Mouse (Mus musculus) hindbrain, embryonic 11.5 days (tissue): ENCODE measurements at regions not wholly inside any gene's neighbourhood (a gene's known extent, or its start where the extent isn't known, plus 50 kb on each side); places are given as distances from the start of the nearest gene placed in this dataset.

Experiments
- ATAC-seq: fragments of 200-750 bp; cut with Nextera tagmentation; 2 replicates; pipeline ENCODE4 v1.8.0; 2017; ENCODE audit warnings: mild to moderate bottlenecking, moderate TSS enrichment, moderate library complexity; ENCODE audit not compliant: low FRiP score
- DNase-seq: peaks from one replicate; pipeline ENCODE4 v3.0.0-alpha.2; 2015; ENCODE audit warnings: low spot score
- H3K27ac ChIP-seq: fragments of 300-500 bp; sonication (generic); 2 replicates; pipeline ENCODE4 v1.5.1; 2014; ENCODE audit warnings: mild to moderate bottlenecking, low read depth, low read length
- H3K27me3 ChIP-seq: fragments of 300-500 bp; sonication (generic); 2 replicates; pipeline ENCODE4 v1.6.1; 2014; ENCODE audit warnings: mild to moderate bottlenecking, low read length, moderate library complexity, mixed read lengths; ENCODE audit not compliant: control insufficient read depth, insufficient read depth
- H3K36me3 ChIP-seq: fragments of 300-500 bp; sonication (generic); 2 replicates; pipeline ENCODE4 v1.6.1; 2014; ENCODE audit warnings: mild to moderate bottlenecking, low read length, moderate library complexity, mixed read lengths; ENCODE audit not compliant: control insufficient read depth, insufficient read depth
- H3K4me1 ChIP-seq: fragments of 300-500 bp; sonication (generic); replicated peaks from 2 replicates; pipeline ENCODE4 v1.6.1; 2014; ENCODE audit warnings: low read length, mixed read lengths; ENCODE audit not compliant: control insufficient read depth, insufficient read depth
- H3K4me2 ChIP-seq: fragments of 300-500 bp; sonication (generic); replicated peaks from 2 replicates; pipeline ENCODE4 v1.6.1; 2014; ENCODE audit warnings: mild to moderate bottlenecking, low read depth, low read length
- H3K4me3 ChIP-seq: fragments of 300-500 bp; sonication (generic); 2 replicates; pipeline ENCODE4 v1.5.1; 2014; ENCODE audit warnings: low read depth, low read length
- H3K9ac ChIP-seq: fragments of 300-500 bp; sonication (generic); 2 replicates; pipeline ENCODE4 v1.6.1; 2014; ENCODE audit warnings: low read depth, low read length
- H3K9me3 ChIP-seq: fragments of 300-500 bp; sonication (generic); 2 replicates; pipeline ENCODE4 v1.6.1; 2016; ENCODE audit warnings: low read length; ENCODE audit not compliant: control insufficient read depth
- WGBS: fragments of 180-500 bp; shearing (Covaris S2); extraction: QIAGEN DNeasy Blood & Tissue Kit; methylation state at CpG from one replicate; pipeline ENCODE4 v1.1.7; 2014; 5-methylcytosine and 5-hydroxymethylcytosine counted together

GRCm38 (mm10) chr5:97831421-97831820, 199.4 kb downstream of the Antxr2 start:
- Histone ChIP-seq H3K36me3 (no peaks in the 10 kb centered on the region), H3K27ac (no peak overlapping the region), H3K4me2 (no peak overlapping the region), H3K4me1 (no peaks in the 10 kb centered on the region), H3K9ac (no peak overlapping the region), H3K9me3 (no peaks in the 10 kb centered on the region), H3K4me3 (no peak overlapping the region), H3K27me3 (no peaks in the 10 kb centered on the region)
- no peak for ATAC-seq
- WGBS = 93% methylated on average over 1 of the region's 1 CpGs
- DNase-seq = no peak

DNA sequence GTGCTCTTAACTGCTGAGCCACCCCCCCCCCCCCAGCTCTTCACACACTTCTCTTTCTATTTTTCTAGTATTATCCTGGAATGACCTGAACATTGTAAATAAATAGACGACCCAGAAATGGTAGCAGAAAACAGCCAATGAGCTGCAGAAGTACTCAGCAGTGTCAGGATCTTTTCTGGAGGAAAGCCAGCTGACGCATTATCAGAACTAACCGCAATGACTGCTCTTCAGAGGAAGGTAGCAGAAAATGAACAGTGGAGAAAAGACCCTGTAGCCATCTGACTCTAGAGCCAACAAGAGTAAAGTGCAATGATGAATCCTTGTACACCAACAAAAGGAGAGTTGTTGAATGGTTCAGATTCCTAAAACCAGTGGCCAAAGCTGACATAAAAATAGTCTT, 213.4 kb downstream of the Antxr2 start:
- ATAC-seq (no peak), DNase-seq (no peak)
- H3K27ac ChIP-seq = no peak overlapping the region
- H3K4me2 ChIP-seq = no peak overlapping the region
- H3K4me3 ChIP-seq = no peak overlapping the region
- no peaks in the 10 kb centered on the region for H3K27me3 ChIP-seq
- no peaks in the 10 kb centered on the region for H3K9me3 ChIP-seq
- H3K36me3 ChIP-seq = no peaks in the 10 kb centered on the region
- H3K4me1 ChIP-seq = no peaks in the 10 kb centered on the region
- no peak overlapping the region for H3K9ac ChIP-seq
- 85% methylated on average over 3 of the region's 3 CpGs for whole genome bisulfite sequencing

DNA sequence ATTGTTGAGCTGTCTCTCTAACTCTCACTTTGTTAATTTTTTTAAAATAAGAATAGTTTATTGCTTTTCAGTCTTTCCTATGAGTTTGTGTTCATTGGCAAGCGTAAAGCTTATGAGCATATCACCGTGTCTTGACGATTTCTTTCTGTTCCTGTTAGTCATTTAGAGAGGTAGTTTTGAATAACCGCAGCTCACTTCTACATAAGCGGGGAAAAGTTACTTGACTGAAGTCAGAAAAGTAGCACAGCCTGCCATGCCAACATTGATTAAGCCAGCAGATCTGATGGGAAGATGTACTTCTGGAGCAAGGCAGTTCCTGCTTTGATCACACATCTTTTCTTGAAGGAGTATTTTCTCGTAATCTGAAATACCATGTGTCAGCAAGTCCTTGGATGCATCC, 215.5 kb downstream of the Antxr2 start:
- Histone ChIP-seq H3K9ac (no peak overlapping the region), H3K27ac (no peak overlapping the region), H3K4me2 (no peak overlapping the region), H3K4me3 (no peak overlapping the region), H3K9me3 (no peaks in the 10 kb centered on the region), H3K4me1 (no peaks in the 10 kb centered on the region), H3K27me3 (no peaks in the 10 kb centered on the region), H3K36me3 (no peaks in the 10 kb centered on the region)
- 92% methylated on average over 6 of the region's 6 CpGs for WGBS
- DNase-seq = no peak
- no peak for ATAC-seq

DNA sequence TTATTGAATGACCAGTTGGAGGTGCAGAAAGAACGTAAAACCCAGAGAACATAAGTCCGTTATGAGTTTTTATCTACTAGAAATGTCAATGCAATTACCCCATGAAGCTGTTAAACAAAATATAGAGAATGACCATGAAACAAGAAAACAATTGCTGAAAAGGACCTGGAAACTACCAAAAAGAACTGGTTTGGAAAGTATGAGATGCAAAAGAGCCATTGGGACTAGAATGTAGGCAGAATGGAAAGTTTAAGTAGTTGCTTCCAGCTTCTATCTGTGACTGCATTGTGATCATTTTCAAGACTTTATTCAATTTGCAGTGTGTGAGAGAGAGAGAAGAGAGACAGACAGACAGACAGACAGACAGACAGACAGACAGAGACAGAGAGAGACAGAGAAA, 216.1 kb downstream of the Antxr2 start:
- H3K9ac ChIP-seq = no peak overlapping the region
- ATAC-seq (no peak), DNase-seq (no peak)
- H3K36me3 ChIP-seq = no peaks in the 10 kb centered on the region
- H3K27me3 ChIP-seq = no peaks in the 10 kb centered on the region
- 97% methylated on average over 2 of the region's 2 CpGs for WGBS
- H3K4me1 ChIP-seq = no peaks in the 10 kb centered on the region
- no peak overlapping the region for H3K4me3 ChIP-seq
- no peak overlapping the region for H3K27ac ChIP-seq
- no peaks in the 10 kb centered on the region for H3K9me3 ChIP-seq
- H3K4me2 ChIP-seq = no peak overlapping the region

GRCm38 (mm10) chr5:97812611-97813350, 218.1 kb downstream of the Antxr2 start:
- WGBS = 100% methylated on average over 1 of the region's 1 CpGs
- H3K27ac ChIP-seq = no peak overlapping the region
- no peak for ATAC-seq
- H3K9ac ChIP-seq = no peak overlapping the region
- no peaks in the 10 kb centered on the region for H3K27me3 ChIP-seq
- H3K9me3 ChIP-seq = no peaks in the 10 kb centered on the region
- no peaks in the 10 kb centered on the region for H3K4me1 ChIP-seq
- H3K36me3 ChIP-seq = no peaks in the 10 kb centered on the region
- no peak overlapping the region for H3K4me2 ChIP-seq
- H3K4me3 ChIP-seq = no peak overlapping the region
- no peak for DNase-seq

GRCm38 (mm10) chr5:97809007-97809406, 221.8 kb downstream of the Antxr2 start:
- ATAC-seq = no peak
- WGBS = 72% methylated on average over 2 of the region's 2 CpGs
- Histone ChIP-seq H3K27ac (no peak overlapping the region), H3K4me2 (no peak overlapping the region), H3K9ac (no peak overlapping the region), H3K4me1 (no peaks in the 10 kb centered on the region), H3K4me3 (no peak overlapping the region), H3K9me3 (no peaks in the 10 kb centered on the region), H3K36me3 (no peaks in the 10 kb centered on the region), H3K27me3 (no peaks in the 10 kb centered on the region)
- no peak for DNase-seq

- Histone ChIP-seq H3K4me2 (no peak overlapping the region), H3K36me3 (no peaks in the 10 kb centered on the region), H3K9ac (no peak overlapping the region), H3K4me3 (no peak overlapping the region), H3K4me1 (no peaks in the 10 kb centered on the region), H3K9me3 (no peaks in the 10 kb centered on the region), H3K27me3 (no peaks in the 10 kb centered on the region), H3K27ac (no peak overlapping the region)
- DNase-seq (no peak), ATAC-seq (no peak)
- 71% methylated on average over 1 of the region's 1 CpGs for WGBS
These were observed 223.7 kb downstream of the Antxr2 start for GRCm38 (mm10) chr5:97807171-97807570.

DNA sequence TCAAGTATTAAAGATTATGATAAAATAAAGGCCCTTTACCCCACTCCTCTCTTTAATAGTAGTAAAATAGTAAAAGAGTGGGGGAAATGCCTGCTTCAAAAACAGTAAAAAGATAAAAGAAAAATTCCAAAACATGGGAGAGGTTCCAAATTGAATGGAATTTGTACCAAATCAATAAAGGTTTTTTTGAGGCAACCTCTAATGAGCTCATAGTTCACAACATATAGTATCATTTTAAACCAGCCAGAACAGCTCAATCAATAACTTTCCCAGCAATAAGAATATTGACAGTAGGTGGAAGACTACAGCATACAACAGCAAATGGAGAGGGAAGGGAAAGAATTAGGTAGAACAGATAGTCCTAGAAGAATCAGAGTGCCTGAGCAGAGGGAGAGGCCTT, 224.1 kb downstream of the Antxr2 start:
- no peaks in the 10 kb centered on the region for H3K27me3 ChIP-seq
- H3K36me3 ChIP-seq = no peaks in the 10 kb centered on the region
- H3K9me3 ChIP-seq = no peaks in the 10 kb centered on the region
- no peak overlapping the region for H3K4me3 ChIP-seq
- no peak overlapping the region for H3K4me2 ChIP-seq
- H3K9ac ChIP-seq = no peak overlapping the region
- no peak overlapping the region for H3K27ac ChIP-seq
- DNase-seq (no peak), ATAC-seq (no peak)
- no peaks in the 10 kb centered on the region for H3K4me1 ChIP-seq

GRCm38 (mm10) chr5:97800017-97800416, 230.8 kb downstream of the Antxr2 start:
- Histone ChIP-seq H3K9me3 (no peaks in the 10 kb centered on the region), H3K9ac (no peak overlapping the region), H3K4me2 (no peak overlapping the region), H3K27me3 (no peaks in the 10 kb centered on the region), H3K4me3 (no peak overlapping the region), H3K27ac (no peak overlapping the region), H3K4me1 (no peaks in the 10 kb centered on the region), H3K36me3 (no peaks in the 10 kb centered on the region)
- ATAC-seq = no peak; the same call in 1 of the 2 replicates
- no peak for DNase-seq
- WGBS = 55% methylated on average over 3 of the region's 3 CpGs
